Mouse (Mus musculus) ovary, postnatal 10 days (tissue): ENCODE measurements around the gene Slc16a7.

ENCODE experiments used
- DNase-seq: peaks from one replicate; pipeline ENCODE4 v3.0.0; 2022; ENCODE audit warnings: low spot score

Slc16a7 gene

DNA sequence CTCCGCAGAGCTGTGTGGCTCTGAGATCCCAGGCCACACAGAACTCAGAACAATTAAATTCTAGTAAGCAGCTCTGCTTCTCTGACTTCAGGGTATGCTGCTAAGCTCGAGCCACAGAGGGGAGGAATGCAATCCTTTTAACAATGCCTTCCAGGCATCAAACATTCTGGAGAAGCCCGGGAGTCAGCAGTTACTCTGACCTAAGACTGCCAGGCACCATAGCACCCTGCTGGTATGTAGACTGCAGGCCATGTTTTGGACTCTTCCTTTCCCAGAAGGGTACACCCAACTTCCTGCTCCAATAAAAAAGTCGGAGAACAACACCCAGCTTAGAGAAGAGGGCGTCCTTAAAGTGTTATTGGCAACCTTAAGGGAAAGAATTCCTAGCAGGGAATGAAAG lies 205.1 kb downstream of the Slc16a7 start:
- no peak for DNase-seq

DNA sequence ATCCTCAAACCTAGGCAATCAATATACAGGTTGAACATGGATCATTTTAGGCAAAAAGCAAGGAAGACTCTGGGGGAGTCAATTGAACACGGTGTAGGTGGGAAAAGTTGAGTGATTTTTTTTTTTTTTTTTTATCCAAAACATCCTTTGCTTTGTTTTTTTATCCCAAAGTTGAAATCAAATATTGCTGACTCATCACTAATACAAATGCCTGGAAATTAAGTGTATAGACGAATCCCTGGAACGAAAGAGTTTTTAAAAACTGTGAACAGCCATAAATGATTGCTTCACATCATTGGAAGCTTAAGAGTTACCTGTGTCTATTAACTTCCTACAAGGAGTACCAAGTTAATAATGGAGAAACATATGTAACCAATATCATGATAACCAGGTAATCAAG lies 206.7 kb downstream of the Slc16a7 start:
- DNase-seq, result no peak

DNA sequence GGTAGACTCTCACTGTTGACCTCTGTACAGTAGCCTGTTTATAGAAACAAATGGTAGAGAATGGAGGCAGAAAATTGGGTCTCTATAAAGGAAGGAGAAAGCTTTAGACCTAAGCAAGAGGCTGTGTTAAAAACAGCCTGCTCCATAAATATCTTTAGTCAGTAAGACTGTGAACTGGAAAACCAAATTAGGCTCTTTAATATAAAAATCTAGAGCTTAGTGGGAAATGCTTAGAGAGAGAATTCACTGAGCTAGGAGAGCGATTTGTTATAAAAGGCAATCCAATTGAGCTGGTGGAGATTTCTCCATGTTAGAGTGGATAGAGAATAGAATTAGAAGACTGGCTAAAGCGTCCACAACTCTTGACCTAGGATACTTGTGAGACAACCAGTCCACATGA lies 211.5 kb downstream of the Slc16a7 start:
- DNase-seq, result no peak

DNA sequence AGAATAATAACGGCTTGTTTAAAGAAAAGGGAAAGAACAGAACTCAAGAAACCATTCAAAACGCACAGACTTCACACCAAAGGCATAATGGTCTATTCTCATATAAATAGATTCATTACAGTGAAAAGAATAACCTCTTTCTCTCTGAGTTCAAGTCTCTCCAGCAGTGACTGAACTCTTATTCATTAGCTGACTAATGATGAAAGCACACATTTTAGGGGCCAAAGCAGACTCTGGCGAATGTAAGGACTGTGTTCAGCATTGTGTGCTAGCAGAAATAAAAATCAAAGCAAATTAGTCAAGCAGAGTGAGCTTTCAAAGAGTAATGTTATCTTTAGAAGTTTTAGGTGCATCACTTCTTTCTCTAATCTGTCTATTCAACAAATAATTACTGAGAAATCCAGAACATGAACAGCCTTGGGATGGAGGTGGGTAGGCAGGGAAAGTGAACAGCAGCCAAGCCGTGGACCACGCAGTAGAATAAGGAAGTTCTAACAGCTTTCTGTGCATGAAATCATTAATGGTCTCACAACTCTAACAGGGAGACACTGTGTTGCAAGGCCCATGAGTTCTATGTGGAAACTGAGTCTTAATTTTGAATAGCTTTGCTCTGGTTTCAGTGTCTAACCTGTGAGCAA lies 214.1 kb downstream of the Slc16a7 start:
- DNase-seq, result no peak

DNA sequence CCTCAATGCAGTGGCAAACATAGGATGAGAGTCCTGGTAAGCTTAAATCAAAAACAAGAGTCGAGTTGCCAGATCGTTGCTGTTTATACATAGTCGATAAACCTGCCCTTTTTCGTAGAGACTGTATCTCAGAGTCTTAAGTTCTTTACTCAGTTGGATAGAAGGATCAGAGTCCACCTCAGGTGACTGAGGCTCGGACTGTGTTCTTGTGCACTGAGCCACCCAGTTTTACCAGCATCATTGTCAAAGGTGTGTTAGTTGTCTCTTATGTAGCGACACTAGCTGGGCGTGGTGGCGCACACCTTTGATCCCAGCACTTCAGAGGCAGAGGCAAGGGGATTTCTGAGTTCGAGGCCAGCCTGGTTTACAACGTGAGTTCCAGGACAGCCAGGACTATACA lies 217.6 kb downstream of the Slc16a7 start:
- no peak for DNase-seq

DNA sequence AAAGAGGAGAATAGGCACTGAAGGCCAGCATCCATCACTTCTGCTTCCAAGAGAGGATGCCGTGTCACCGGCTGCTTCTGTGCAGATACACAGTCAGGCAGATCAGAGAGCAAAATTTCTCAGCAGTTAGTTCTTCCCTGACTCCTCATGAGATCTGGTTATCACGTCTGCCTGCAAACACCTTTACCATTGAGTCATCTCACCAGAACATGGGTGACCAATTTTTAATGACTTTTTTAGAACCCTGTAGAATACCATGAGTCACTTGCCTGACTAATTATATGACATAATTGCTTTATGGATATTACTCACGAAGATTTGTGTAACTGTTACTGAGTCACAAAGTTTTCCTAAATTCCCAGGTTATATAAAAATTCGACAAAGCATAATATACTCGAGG lies 218.1 kb downstream of the Slc16a7 start:
- DNase-seq, result no peak
